Mouse (Mus musculus): ENCODE measurements around the gene Cradd. TPM values are rescaled to one million over a fixed set of nuclear protein-coding genes. Genes with fewer than 3 reads are reported as not detected.

Cradd gene
- polyA plus RNA-seq, 1 experiment from 2014 or later, result 7.6 TPM

Other genes starting within 250 kb of the Cradd start
- gene Socs2, start 93.0 kb upstream of the Cradd start, polyA plus RNA-seq (2015; fragmentation: Nextera tagmentation; extraction: Ambion mirVana), result 14.7 and 17.3 TPM in 2 replicates
- gene Mrpl42, start 177.8 kb upstream of the Cradd start, polyA plus RNA-seq (2015; fragmentation: Nextera tagmentation; extraction: Ambion mirVana), result 291 and 337 TPM in 2 replicates
- 274 and 290 TPM in 2 replicates for gene Ube2n, start 191.0 kb upstream of the Cradd start, polyA plus RNA-seq (2015; fragmentation: Nextera tagmentation; extraction: Ambion mirVana)
- gene Nudt4, start 240.0 kb upstream of the Cradd start, polyA plus RNA-seq (2015; fragmentation: Nextera tagmentation; extraction: Ambion mirVana), result 39.3 and 40.7 TPM in 2 replicates